Mouse (Mus musculus) CH12.LX (cell line): Measurements from ENCODE around the gene C1rl.

Experiments
- CTCF ChIP-seq, 2 experiments: IDR thresholded peaks in 1 of 2; conservative IDR thresholded peaks in 1 of 2; 2 replicates each; pipeline ENCODE4 v1.5.1; 2011 to 2012; ENCODE audit warnings: low read depth in 2 of 2, low read length in 2 of 2, improper control_type of control experiment in 1 of 2, inconsistent platforms in 1 of 2, mild to moderate bottlenecking in 1 of 2, moderate library complexity in 1 of 2
- EP300 ChIP-seq: IDR thresholded peaks from 2 replicates; pipeline ENCODE4 v1.6.1; 2011; ENCODE audit warnings: low read length, improper control_type of control experiment
- MAFK ChIP-seq: IDR thresholded peaks from 2 replicates; pipeline ENCODE4 v1.6.1; 2011; ENCODE audit warnings: low read length, improper control_type of control experiment; ENCODE audit not compliant: insufficient replicate concordance
- MAX ChIP-seq: IDR thresholded peaks from 2 replicates; pipeline ENCODE4 v1.6.1; 2011; ENCODE audit warnings: low read length, improper control_type of control experiment
- POLR2A ChIP-seq: IDR thresholded peaks from 2 replicates; pipeline ENCODE4 v1.6.1; 2011; ENCODE audit warnings: low read depth, mild to moderate bottlenecking, improper control_type of control experiment, low read length
- USF1 ChIP-seq: IDR thresholded peaks from 2 replicates; pipeline ENCODE4 v1.6.1; 2014; ENCODE audit warnings: low read depth, mild to moderate bottlenecking, inconsistent platforms, low read length, improper control_type of control experiment
- USF2 ChIP-seq: conservative IDR thresholded peaks from 2 replicates; pipeline ENCODE4 v1.6.1; 2011; ENCODE audit warnings: low read depth, low read length, improper control_type of control experiment

DNA sequence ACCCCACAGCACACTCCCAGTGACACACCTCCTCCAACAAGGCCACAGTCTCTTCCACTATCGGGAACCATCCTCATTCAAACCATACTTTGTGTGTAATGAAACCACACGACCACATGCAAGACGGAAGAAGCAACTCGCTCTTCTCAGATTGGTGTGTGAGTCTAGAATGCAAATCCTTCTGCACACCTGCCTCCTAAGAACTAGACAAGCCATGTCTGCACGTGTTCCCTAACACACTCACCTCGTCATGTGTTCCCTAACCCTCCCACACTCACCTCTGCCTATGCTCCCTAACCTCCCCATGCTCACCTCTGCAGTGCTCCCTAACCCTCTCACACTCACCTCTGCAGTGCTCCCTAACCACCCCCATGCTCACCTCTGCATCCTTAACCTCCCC, 1.5 kb upstream of the C1rl start:
- TF ChIP-seq POLR2A (no peak), CTCF (conservative IDR thresholded peaks at IDR 0.05 in 1 of 2, IDR thresholded peaks at IDR 0.05 in 1 of 2; ENCODE audit: low read depth in 2 of 2, low read length in 2 of 2) (no peak), EP300 (no peak), MAX (peak; percentile 87; the same call in 1 of the 2 replicates), USF1 (no peak), USF2 (no peak), MAFK (no peak)
